In the genomic region with DNA sequence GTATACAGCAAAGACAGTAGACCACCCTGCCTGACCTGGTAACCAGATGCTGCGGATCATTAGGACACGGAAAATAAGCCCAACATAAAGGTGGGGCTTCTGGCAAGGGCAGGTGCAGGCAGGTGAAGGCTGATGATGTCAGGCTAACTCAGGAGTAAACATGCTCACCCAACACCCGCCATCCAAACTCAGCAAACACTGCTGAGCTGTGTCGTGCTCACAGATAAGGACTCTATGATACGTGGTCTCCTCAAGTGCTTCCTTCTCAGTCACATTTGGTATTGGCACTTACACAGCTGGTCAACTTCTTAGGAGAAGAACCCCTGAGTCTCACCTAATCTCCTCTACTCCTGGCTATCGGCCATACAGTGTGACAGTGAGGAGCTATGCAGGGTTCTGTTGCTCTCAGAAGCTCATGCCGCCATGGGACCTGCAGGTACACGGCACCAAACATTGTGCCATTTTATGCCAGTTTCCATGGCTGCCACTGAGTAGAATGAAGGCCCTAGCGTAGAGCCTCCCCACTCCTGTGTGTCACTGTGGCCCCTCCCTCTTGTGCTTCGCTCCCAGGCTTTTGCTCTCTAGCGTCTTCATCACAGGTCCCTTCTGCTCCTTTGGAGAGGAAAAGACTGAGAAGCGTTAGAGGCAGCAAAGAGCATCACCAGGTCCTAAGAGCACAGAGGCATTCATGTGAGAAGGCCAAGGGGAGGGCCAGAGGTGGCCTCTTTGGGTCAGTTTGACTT, we compare ENCODE assay signal across 36 mouse cellular contexts. TPM values are rescaled to one million over a fixed set of nuclear protein-coding genes. Genes with fewer than 3 reads are reported as not detected.
A peak's percentile ranks its signal among the peaks of the same experiment; 100 is the strongest.
DNase-seq lines count a peak whose midpoint lies in the region; ATAC-seq and TF ChIP-seq lines count a peak whose summit lies in the region.
"Had no signal": no experiment of that assay in that cellular context is flagged by ENCODE, and none has a peak within 500 bp of the region (broad histone marks: within the 10 kb centered on the region; RNA-seq: fewer than 3 reads in every experiment).

No protein-coding gene starts in this region.

- TF ChIP-seq EP300 in MEL (IDR thresholded peaks at IDR 0.05; ENCODE audit: low read depth in 1 of 2, low read length in 2 of 2) = no peak

- no peak overlapping the region for H3K9ac ChIP-seq in MEL (ENCODE audit: control insufficient read depth, low read depth, low read length, poor library complexity, severe bottlenecking)
- no peak overlapping the region for H3K9ac ChIP-seq in stomach, embryonic 16.5 days (ENCODE audit: low read length)
- H3K9ac ChIP-seq: embryonic facial prominence, embryonic 12.5 days; embryonic facial prominence, embryonic 15.5 days; forebrain, embryonic 13.5 days; hindbrain, embryonic 13.5 days had no signal

- no peak for TF ChIP-seq POLR2A in MEL (IDR thresholded peaks at IDR 0.05; ENCODE audit: control insufficient read depth in 1 of 2, insufficient read depth in 1 of 2, low read depth in 1 of 2, low read length in 2 of 2, poor library complexity in 1 of 2)
- no peak for TF ChIP-seq POLR2A in small intestine, adult 2 months (IDR thresholded peaks at IDR 0.05; ENCODE audit: low read depth, low read length)
- no peak for TF ChIP-seq POLR2A in lung, adult 2 months (IDR thresholded peaks at IDR 0.05; ENCODE audit: borderline replicate concordance, extremely low read depth, low read depth, low read length)

- DNase-seq in MEL (ENCODE audit: low read depth, low spot score) = peak; percentile 12
- no peak for DNase-seq in thymus, postnatal 14 days
- DNase-seq in left cerebral cortex, adult 18-20 months (ENCODE audit: low spot score in 2 of 2) = no peak
- DNase-seq in lung, adult 2 months = no peak
- DNase-seq: adrenal gland, postnatal 14 days; cerebellum, adult 11 months; cerebellum, adult 2 months; cerebellum, adult 9-11 months; cerebellum, postnatal 25 days; gastrocnemius, postnatal 14 days; heart, adult 11 months; heart, postnatal 36 days had no signal

- no peak overlapping the region for H3K4me3 ChIP-seq in MEL (ENCODE audit: control insufficient read depth in 1 of 2, insufficient read depth in 1 of 2, low read depth in 2 of 2, low read length in 2 of 2)
- no peak overlapping the region for H3K4me3 ChIP-seq in small intestine, adult 2 months (ENCODE audit: low read depth, low read length)
- H3K4me3 ChIP-seq in stomach, embryonic 16.5 days (replicated peaks; ENCODE audit: low read length) = no peak overlapping the region
- H3K4me3 ChIP-seq in lung, adult 2 months (replicated peaks; ENCODE audit: extremely low read depth, low read depth, low read length) = no peak overlapping the region
- H3K4me3 ChIP-seq: embryonic facial prominence, embryonic 12.5 days; embryonic facial prominence, embryonic 15.5 days; erythroblast, embryonic 14.5 days; forebrain, embryonic 10.5 days; forebrain, embryonic 13.5 days; hindbrain, embryonic 10.5 days; hindbrain, embryonic 13.5 days had no signal

- peaks cover 2 to 9% of the 10 kb centered on the region in 2 experiments; a peak in 1 of 4 replicates for H3K4me1 ChIP-seq in MEL (ENCODE audit: control insufficient read depth in 1 of 2, insufficient read depth in 2 of 2, low read length in 2 of 2)
- peaks cover 37% of the 10 kb centered on the region for H3K4me1 ChIP-seq in small intestine, adult 2 months (ENCODE audit: control insufficient read depth, insufficient read depth, insufficient read length, low read length)
- H3K4me1 ChIP-seq in stomach, embryonic 16.5 days (ENCODE audit: control insufficient read depth, insufficient read depth, low read length) = no peaks in the 10 kb centered on the region
- no peaks in the 10 kb centered on the region for H3K4me1 ChIP-seq in lung, adult 2 months (ENCODE audit: control insufficient read depth, insufficient read depth, low read length)
- H3K4me1 ChIP-seq: embryonic facial prominence, embryonic 12.5 days; embryonic facial prominence, embryonic 15.5 days; forebrain, embryonic 10.5 days; forebrain, embryonic 13.5 days; hindbrain, embryonic 10.5 days; hindbrain, embryonic 13.5 days had no signal

- 32% methylated on average over 12 of the region's 12 CpGs for WGBS in small intestine, adult 2 months
- WGBS in stomach, embryonic 16.5 days = 75% methylated on average over 12 of the region's 12 CpGs
- WGBS in lung, adult 2 months = 83% methylated on average over 12 of the region's 12 CpGs

- no peaks in the 10 kb centered on the region for H3K79me2 ChIP-seq in MEL (ENCODE audit: control insufficient read depth, insufficient read depth, low read length, poor library complexity)

- H3K27ac ChIP-seq in MEL (ENCODE audit: control insufficient read depth, low read depth, low read length) = no peak overlapping the region
- peak overlapping the region; percentile 48 for H3K27ac ChIP-seq in small intestine, adult 2 months (ENCODE audit: insufficient read depth, low read depth, low read length)
- H3K27ac ChIP-seq in stomach, embryonic 16.5 days (ENCODE audit: low read length) = no peak overlapping the region
- H3K27ac ChIP-seq: embryonic facial prominence, embryonic 12.5 days; embryonic facial prominence, embryonic 15.5 days; forebrain, embryonic 10.5 days; forebrain, embryonic 13.5 days; hindbrain, embryonic 10.5 days; hindbrain, embryonic 13.5 days had no signal

- ATAC-seq in erythroblast, adult 5-6 weeks (replicated peaks; ENCODE audit: low FRiP score, poor library complexity, severe bottlenecking) = 0 out of 2 replicates have a peak, but pooled peaks have one; percentile 25
- ATAC-seq in stomach, embryonic 16.5 days (ENCODE audit: insufficient read depth, low FRiP score) = peak; percentile 72; the same call in 1 of the 2 replicates
- ATAC-seq: forebrain, embryonic 13.5 days; forebrain, embryonic 16.5 days; hindbrain, embryonic 16.5 days; Patski had no signal

- peaks cover 0 to 3% of the 10 kb centered on the region in 2 experiments; a peak in 3 of 4 replicates for H3K27me3 ChIP-seq in MEL (ENCODE audit: control insufficient read depth in 1 of 2, insufficient read depth in 2 of 2, low read length in 2 of 2)
- no peaks in the 10 kb centered on the region for H3K27me3 ChIP-seq in small intestine, adult 2 months (ENCODE audit: control insufficient read depth, insufficient read depth, low read length)
- H3K27me3 ChIP-seq in stomach, embryonic 16.5 days (ENCODE audit: control insufficient read depth, insufficient read depth, low read length) = no peaks in the 10 kb centered on the region
- H3K27me3 ChIP-seq: embryonic facial prominence, embryonic 12.5 days; embryonic facial prominence, embryonic 15.5 days; forebrain, embryonic 13.5 days; hindbrain, embryonic 13.5 days; Patski had no signal

- no peak overlapping the region for H3K4me2 ChIP-seq in stomach, embryonic 16.5 days (ENCODE audit: low read depth, low read length)
- H3K4me2 ChIP-seq: embryonic facial prominence, embryonic 12.5 days; embryonic facial prominence, embryonic 15.5 days; forebrain, embryonic 13.5 days; heart, embryonic 11.5 days; hindbrain, embryonic 13.5 days had no signal

- no peak for TF ChIP-seq RAD21 in MEL (IDR thresholded peaks at IDR 0.05; ENCODE audit: low read depth, low read length)

- no peak for TF ChIP-seq CTCF in MEL (IDR thresholded peaks at IDR 0.05 in 2 of 3, conservative IDR thresholded peaks at IDR 0.05 in 1 of 3; ENCODE audit: control insufficient read depth in 1 of 3, insufficient read depth in 1 of 3, low read depth in 2 of 3, low read length in 3 of 3, poor library complexity in 1 of 3, severe bottlenecking in 1 of 3)
- TF ChIP-seq CTCF in small intestine, adult 2 months (IDR thresholded peaks at IDR 0.05; ENCODE audit: extremely low read depth, insufficient read length, insufficient replicate concordance, low read depth, low read length) = no peak
- TF ChIP-seq CTCF in lung, adult 2 months (IDR thresholded peaks at IDR 0.05; ENCODE audit: insufficient read depth, low read length) = no peak

- no peaks in the 10 kb centered on the region for H3K9me3 ChIP-seq in MEL (replicated peaks; ENCODE audit: insufficient read depth, low read length)
- no peaks in the 10 kb centered on the region for H3K9me3 ChIP-seq in stomach, embryonic 16.5 days (replicated peaks; ENCODE audit: control insufficient read depth, low read length)
- H3K9me3 ChIP-seq: embryonic facial prominence, embryonic 12.5 days; embryonic facial prominence, embryonic 15.5 days; forebrain, embryonic 10.5 days; forebrain, embryonic 13.5 days; hindbrain, embryonic 10.5 days; hindbrain, embryonic 13.5 days had no signal

- H3K36me3 ChIP-seq in MEL (ENCODE audit: control insufficient read depth in 1 of 2, insufficient read depth in 2 of 2, low read length in 2 of 2) = peaks cover 0 to 5% of the 10 kb centered on the region in 2 experiments; a peak in 2 of 4 replicates
- H3K36me3 ChIP-seq in small intestine, adult 2 months (ENCODE audit: control insufficient read depth, insufficient read depth, low read length) = 0 out of 2 replicates have a peak, but pooled peaks cover 2% of the 10 kb centered on the region
- no peaks in the 10 kb centered on the region for H3K36me3 ChIP-seq in stomach, embryonic 16.5 days (ENCODE audit: control insufficient read depth, insufficient read depth, low read length)
- H3K36me3 ChIP-seq: embryonic facial prominence, embryonic 12.5 days; embryonic facial prominence, embryonic 15.5 days; forebrain, embryonic 10.5 days; hindbrain, embryonic 10.5 days; hindbrain, embryonic 13.5 days had no signal

RNA-seq across cellular contexts. Expression of a gene that starts 9.5 kb away (rescaled TPM):
- total RNA-seq in MEL (2012; rRNA removed) = not detected in 2 replicates
- not detected for polyA plus RNA-seq in MEL (2012; ENCODE audit: insufficient read depth in 1 of 2, insufficient read length in 2 of 2, low read depth in 1 of 2, low replicate concordance in 2 of 2, missing spikeins in 1 of 2)
- not detected in 2 replicates for total RNA-seq in erythroblast, adult 5-6 weeks (2015; ENCODE audit: low replicate concordance)
- not detected in 2 replicates for total RNA-seq in erythroblast, adult 5-6 weeks (2017; ENCODE audit: low replicate concordance)
- 32.8 and 181 TPM in 2 replicates for polyA plus RNA-seq in small intestine, adult 2 months (2012; rRNA removed)
- polyA plus RNA-seq in stomach, embryonic 16.5 days (2015; fragmentation: Nextera tagmentation; extraction: Ambion mirVana) = 4.2 and 15.4 TPM in 2 replicates
- total RNA-seq in left cerebral cortex, adult 18-20 months (2021) = not detected
- not detected in 2 replicates for polyA plus RNA-seq in lung, adult 2 months (2012; rRNA removed)
- total RNA-seq: adrenal gland, adult 18-20 months; adrenal gland, postnatal 14 days; adrenal gland, postnatal 4 days; common myeloid progenitor, adult 5-6 weeks; ES-E14; gastrocnemius, adult 18-20 months; gastrocnemius, postnatal 14 days; gastrocnemius, postnatal 4 days had no signal
- polyA plus RNA-seq: C2C12; cerebellum, adult 2 months; embryonic facial prominence, embryonic 12.5 days; embryonic facial prominence, embryonic 15.5 days; erythroblast, embryonic 14.5 days; forebrain, embryonic 10.5 days; forebrain, embryonic 13.5 days; forebrain, embryonic 16.5 days; heart, embryonic 11.5 days; heart, embryonic 14.5 days; heart, postnatal 0 days; hindbrain, embryonic 10.5 days; hindbrain, embryonic 13.5 days; hindbrain, embryonic 16.5 days had no signal

RNA-seq across cellular contexts. Expression of a gene that starts 11.4 kb away (rescaled TPM):
- total RNA-seq in MEL (2012; rRNA removed) = not detected in 2 replicates
- not detected for polyA plus RNA-seq in MEL (2012; ENCODE audit: insufficient read depth in 1 of 2, insufficient read length in 2 of 2, low read depth in 1 of 2, low replicate concordance in 2 of 2, missing spikeins in 1 of 2)
- not detected in 2 replicates for total RNA-seq in erythroblast, adult 5-6 weeks (2015; ENCODE audit: low replicate concordance)
- 0.14 TPM in 1 of 2 replicates, not detected in the other for total RNA-seq in erythroblast, adult 5-6 weeks (2017; ENCODE audit: low replicate concordance)
- not detected in 2 replicates for polyA plus RNA-seq in small intestine, adult 2 months (2012; rRNA removed)
- not detected in 2 replicates for polyA plus RNA-seq in stomach, embryonic 16.5 days (2015; fragmentation: Nextera tagmentation; extraction: Ambion mirVana)
- total RNA-seq in left cerebral cortex, adult 18-20 months (2021) = not detected
- not detected in 2 replicates for polyA plus RNA-seq in lung, adult 2 months (2012; rRNA removed)
- total RNA-seq: adrenal gland, adult 18-20 months; adrenal gland, postnatal 14 days; adrenal gland, postnatal 4 days; common myeloid progenitor, adult 5-6 weeks; ES-E14; gastrocnemius, adult 18-20 months; gastrocnemius, postnatal 14 days; gastrocnemius, postnatal 4 days; heart, adult 8-10 months; heart, postnatal 36 days had no signal
- polyA plus RNA-seq: C2C12; cerebellum, adult 2 months; embryonic facial prominence, embryonic 12.5 days; embryonic facial prominence, embryonic 15.5 days; erythroblast, embryonic 14.5 days; forebrain, embryonic 10.5 days; forebrain, embryonic 13.5 days; forebrain, embryonic 16.5 days; heart, embryonic 11.5 days; heart, embryonic 14.5 days; heart, postnatal 0 days; hindbrain, embryonic 10.5 days; hindbrain, embryonic 13.5 days had no signal

RNA-seq across cellular contexts. Expression of a gene that starts 24.0 kb away (rescaled TPM):
- not detected in 2 replicates for total RNA-seq in MEL (2012; rRNA removed)
- not detected for polyA plus RNA-seq in MEL (2012; ENCODE audit: insufficient read depth in 1 of 2, insufficient read length in 2 of 2, low read depth in 1 of 2, low replicate concordance in 2 of 2, missing spikeins in 1 of 2)
- 3.5 TPM in 1 of 2 replicates, not detected in the other for total RNA-seq in erythroblast, adult 5-6 weeks (2015; ENCODE audit: low replicate concordance)
- not detected in 2 replicates for total RNA-seq in erythroblast, adult 5-6 weeks (2017; ENCODE audit: low replicate concordance)
- polyA plus RNA-seq in small intestine, adult 2 months (2012; rRNA removed) = not detected in 2 replicates
- polyA plus RNA-seq in stomach, embryonic 16.5 days (2015; fragmentation: Nextera tagmentation; extraction: Ambion mirVana) = 0.17 TPM in 1 of 2 replicates, not detected in the other
- total RNA-seq in left cerebral cortex, adult 18-20 months (2021) = not detected
- polyA plus RNA-seq in lung, adult 2 months (2012; rRNA removed) = not detected in 2 replicates
- total RNA-seq: adrenal gland, adult 18-20 months; adrenal gland, postnatal 14 days; adrenal gland, postnatal 4 days; common myeloid progenitor, adult 5-6 weeks; ES-E14; gastrocnemius, adult 18-20 months; gastrocnemius, postnatal 14 days; gastrocnemius, postnatal 4 days; heart, adult 8-10 months; heart, postnatal 36 days had no signal
- polyA plus RNA-seq: C2C12; cerebellum, adult 2 months; embryonic facial prominence, embryonic 12.5 days; forebrain, embryonic 10.5 days; forebrain, embryonic 13.5 days; forebrain, embryonic 16.5 days; heart, embryonic 11.5 days; heart, embryonic 14.5 days; heart, postnatal 0 days; hindbrain, embryonic 10.5 days; hindbrain, embryonic 13.5 days; hindbrain, embryonic 16.5 days; Patski had no signal

RNA-seq across cellular contexts. Expression of a gene that starts 28.8 kb away (rescaled TPM):
- not detected in 2 replicates for total RNA-seq in MEL (2012; rRNA removed)
- polyA plus RNA-seq in MEL (2012; ENCODE audit: insufficient read depth in 1 of 2, insufficient read length in 2 of 2, low read depth in 1 of 2, low replicate concordance in 2 of 2, missing spikeins in 1 of 2) = not detected
- not detected in 2 replicates for total RNA-seq in erythroblast, adult 5-6 weeks (2015; ENCODE audit: low replicate concordance)
- not detected in 2 replicates for total RNA-seq in erythroblast, adult 5-6 weeks (2017; ENCODE audit: low replicate concordance)
- polyA plus RNA-seq in small intestine, adult 2 months (2012; rRNA removed) = not detected in 2 replicates
- not detected in 2 replicates for polyA plus RNA-seq in stomach, embryonic 16.5 days (2015; fragmentation: Nextera tagmentation; extraction: Ambion mirVana)
- total RNA-seq in left cerebral cortex, adult 18-20 months (2021) = not detected
- polyA plus RNA-seq in lung, adult 2 months (2012; rRNA removed) = not detected in 2 replicates
- total RNA-seq: adrenal gland, adult 18-20 months; adrenal gland, postnatal 14 days; adrenal gland, postnatal 4 days; common myeloid progenitor, adult 5-6 weeks; ES-E14; gastrocnemius, adult 18-20 months; gastrocnemius, postnatal 14 days; gastrocnemius, postnatal 4 days; heart, adult 8-10 months; heart, postnatal 36 days had no signal
- polyA plus RNA-seq: C2C12; cerebellum, adult 2 months; embryonic facial prominence, embryonic 12.5 days; embryonic facial prominence, embryonic 15.5 days; erythroblast, embryonic 14.5 days; forebrain, embryonic 10.5 days; forebrain, embryonic 13.5 days; forebrain, embryonic 16.5 days; heart, embryonic 11.5 days; heart, embryonic 14.5 days; heart, postnatal 0 days; hindbrain, embryonic 10.5 days; hindbrain, embryonic 13.5 days; hindbrain, embryonic 16.5 days; Patski had no signal

RNA-seq across cellular contexts. Expression of a gene that starts 33.9 kb away (rescaled TPM):
- total RNA-seq in MEL (2012; rRNA removed) = 4.0 and 5.7 TPM in 2 replicates
- polyA plus RNA-seq in MEL (2012; ENCODE audit: insufficient read depth in 1 of 2, insufficient read length in 2 of 2, low read depth in 1 of 2, low replicate concordance in 2 of 2, missing spikeins in 1 of 2) = 10 to 100 TPM in 1 of 2 experiments, not detected in 1; 14.1 TPM
- 320 and 369 TPM in 2 replicates for total RNA-seq in erythroblast, adult 5-6 weeks (2015; ENCODE audit: low replicate concordance)
- total RNA-seq in erythroblast, adult 5-6 weeks (2017; ENCODE audit: low replicate concordance) = 372 and 438 TPM in 2 replicates
- 0.05 TPM in 1 of 2 replicates, not detected in the other for polyA plus RNA-seq in small intestine, adult 2 months (2012; rRNA removed)
- polyA plus RNA-seq in stomach, embryonic 16.5 days (2015; fragmentation: Nextera tagmentation; extraction: Ambion mirVana) = 0.66 and 0.67 TPM in 2 replicates
- under 1 TPM in 1 of 2 experiments, not detected in 1; 0.21 TPM for total RNA-seq in left cerebral cortex, adult 18-20 months (2021)
- polyA plus RNA-seq in lung, adult 2 months (2012; rRNA removed) = 0.08 TPM in 1 of 2 replicates, not detected in the other
- total RNA-seq: adrenal gland, adult 18-20 months; ES-E14; gastrocnemius, adult 18-20 months; gastrocnemius, postnatal 14 days; heart, adult 8-10 months; heart, postnatal 36 days had no signal
- polyA plus RNA-seq: C2C12; embryonic facial prominence, embryonic 15.5 days; forebrain, embryonic 13.5 days; heart, embryonic 14.5 days had no signal
